Mouse (Mus musculus) lung, embryonic 15.5 days (tissue): ENCODE data around the gene N4bp1. TPM values are rescaled to one million over a fixed set of nuclear protein-coding genes. Genes with fewer than 3 reads are reported as not detected.

Experiments
- ATAC-seq: fragments of 200-750 bp; cut with Nextera tagmentation; 2 replicates; pipeline ENCODE4 v1.8.0; 2017; ENCODE audit warnings: moderate number of reproducible peaks, borderline replicate concordance; ENCODE audit not compliant: low FRiP score, low TSS enrichment; ENCODE audit errors: extremely low read depth
- H3K27ac ChIP-seq: fragments of 300-500 bp; sonication (generic); 2 replicates; pipeline ENCODE4 v1.5.1; 2015; ENCODE audit warnings: moderate library complexity, mild to moderate bottlenecking, inconsistent platforms
- H3K27me3 ChIP-seq: fragments of 300-500 bp; sonication (generic); 2 replicates; pipeline ENCODE4 v1.6.1; 2015; ENCODE audit warnings: inconsistent platforms
- H3K36me3 ChIP-seq: fragments of 300-500 bp; sonication (generic); 2 replicates; pipeline ENCODE4 v1.6.1; 2015; ENCODE audit warnings: inconsistent platforms
- H3K4me1 ChIP-seq: fragments of 300-500 bp; sonication (generic); 2 replicates; pipeline ENCODE4 v1.6.1; 2015; ENCODE audit warnings: inconsistent platforms
- H3K4me2 ChIP-seq: fragments of 300-500 bp; sonication (generic); 2 replicates; pipeline ENCODE4 v1.6.1; 2015; ENCODE audit warnings: inconsistent platforms, mild to moderate bottlenecking, moderate library complexity
- H3K4me3 ChIP-seq: fragments of 300-500 bp; sonication (generic); 2 replicates; pipeline ENCODE4 v1.5.1; 2015; ENCODE audit warnings: mild to moderate bottlenecking, inconsistent platforms
- H3K9ac ChIP-seq: fragments of 300-500 bp; sonication (generic); 2 replicates; pipeline ENCODE4 v1.6.1; 2015; ENCODE audit warnings: inconsistent platforms
- H3K9me3 ChIP-seq: fragments of 300-500 bp; sonication (generic); 2 replicates; pipeline ENCODE4 v1.6.1; 2016; ENCODE audit warnings: inconsistent platforms
- WGBS: fragments of 180-500 bp; shearing (Covaris S2); methylation state at CpG from one replicate; pipeline ENCODE4 v1.1.7; 2015; 5-methylcytosine and 5-hydroxymethylcytosine counted together
- polyA plus RNA-seq: library from polyadenylated mRNA; unstranded; fragments of >200 nt; fragmentation: Nextera tagmentation; extraction: Ambion mirVana; gene quantifications from 2 replicates; pipeline ENCODE4 v1.2.1, GENCODE M21; 2015

N4bp1 gene
- polyA plus RNA-seq, 1 experiment from 2014 or later: 8.8 TPM

GRCm38 (mm10) chr8:86769945-86770715, 114.9 kb downstream of the N4bp1 start:
- ATAC-seq: no peak
- Histone ChIP-seq H3K4me3 (no peak overlapping the region), H3K9me3 (no peaks in the 10 kb centered on the region), H3K9ac (no peak overlapping the region), H3K4me2 (no peak overlapping the region), H3K27me3 (no peaks in the 10 kb centered on the region), H3K4me1 (peaks cover 7% of the 10 kb centered on the region; the same call in 1 of the 2 replicates), H3K27ac (no peak overlapping the region), H3K36me3 (no peaks in the 10 kb centered on the region)
- 71% methylated on average over 1 of the region's 1 CpGs for WGBS

- peak; percentile 29; the same call in 1 of the 2 replicates for ATAC-seq
- 56% methylated on average over 5 of the region's 5 CpGs for WGBS
- Histone ChIP-seq H3K36me3 (no peaks in the 10 kb centered on the region), H3K4me3 (no peak overlapping the region), H3K4me1 (peaks cover 7% of the 10 kb centered on the region; the same call in 1 of the 2 replicates), H3K9ac (no peak overlapping the region), H3K9me3 (no peaks in the 10 kb centered on the region), H3K27me3 (no peaks in the 10 kb centered on the region), H3K27ac (no peak overlapping the region), H3K4me2 (no peak overlapping the region)
Observed at GRCm38 (mm10) chr8:86768499-86768898, 116.6 kb downstream of the N4bp1 start.

- WGBS: 72% methylated on average over 9 of the region's 9 CpGs
- peaks cover 7% of the 10 kb centered on the region; the same call in 1 of the 2 replicates for H3K4me1 ChIP-seq
- H3K4me2 ChIP-seq: no peak overlapping the region
- H3K27me3 ChIP-seq: no peaks in the 10 kb centered on the region
- no peak overlapping the region for H3K9ac ChIP-seq
- H3K36me3 ChIP-seq: no peaks in the 10 kb centered on the region
- no peak overlapping the region for H3K27ac ChIP-seq
- H3K4me3 ChIP-seq: no peak overlapping the region
- ATAC-seq: peak; percentile 53
- no peaks in the 10 kb centered on the region for H3K9me3 ChIP-seq
Observed at GRCm38 (mm10) chr8:86766548-86767211, 118.4 kb downstream of the N4bp1 start.

- no peak for ATAC-seq
- Histone ChIP-seq H3K4me3 (no peak overlapping the region), H3K27ac (no peak overlapping the region), H3K9me3 (no peaks in the 10 kb centered on the region), H3K4me2 (no peak overlapping the region), H3K9ac (no peak overlapping the region), H3K36me3 (no peaks in the 10 kb centered on the region), H3K4me1 (peaks cover 10% of the 10 kb centered on the region; the same call in 1 of the 2 replicates), H3K27me3 (no peaks in the 10 kb centered on the region)
- WGBS: 85% methylated on average over 8 of the region's 8 CpGs
Observed at GRCm38 (mm10) chr8:86765669-86766068, 119.4 kb downstream of the N4bp1 start.

- Histone ChIP-seq H3K27me3 (no peaks in the 10 kb centered on the region), H3K4me3 (no peak overlapping the region), H3K4me2 (no peak overlapping the region), H3K9ac (no peak overlapping the region), H3K36me3 (no peaks in the 10 kb centered on the region), H3K9me3 (no peaks in the 10 kb centered on the region), H3K4me1 (peaks cover 12% of the 10 kb centered on the region; the same call in 1 of the 2 replicates), H3K27ac (no peak overlapping the region)
- 86% methylated on average over 10 of the region's 10 CpGs for WGBS
- ATAC-seq: no peak
Observed at GRCm38 (mm10) chr8:86765155-86765554, 119.9 kb downstream of the N4bp1 start.

- H3K36me3 ChIP-seq: no peaks in the 10 kb centered on the region
- 61% methylated on average over 5 of the region's 5 CpGs for WGBS
- no peak overlapping the region for H3K9ac ChIP-seq
- H3K27ac ChIP-seq: no peak overlapping the region
- no peak overlapping the region for H3K4me3 ChIP-seq
- H3K27me3 ChIP-seq: no peaks in the 10 kb centered on the region
- H3K4me1 ChIP-seq: peaks cover 27% of the 10 kb centered on the region
- no peak for ATAC-seq
- H3K9me3 ChIP-seq: no peaks in the 10 kb centered on the region
- H3K4me2 ChIP-seq: no peak overlapping the region
Observed at GRCm38 (mm10) chr8:86762806-86763205, 122.3 kb downstream of the N4bp1 start.

GRCm38 (mm10) chr8:86760746-86761145, 124.3 kb downstream of the N4bp1 start:
- H3K27me3 ChIP-seq: no peaks in the 10 kb centered on the region
- H3K4me1 ChIP-seq: peaks cover 28% of the 10 kb centered on the region
- no peak overlapping the region for H3K4me3 ChIP-seq
- H3K9me3 ChIP-seq: no peaks in the 10 kb centered on the region
- ATAC-seq: no peak
- no peak overlapping the region for H3K27ac ChIP-seq
- H3K9ac ChIP-seq: no peak overlapping the region
- no peaks in the 10 kb centered on the region for H3K36me3 ChIP-seq
- WGBS: 52% methylated on average over 6 of the region's 6 CpGs
- H3K4me2 ChIP-seq: no peak overlapping the region

- H3K9me3 ChIP-seq: no peaks in the 10 kb centered on the region
- 9% methylated on average over 4 of the region's 4 CpGs for WGBS
- H3K4me2 ChIP-seq: no peak overlapping the region
- H3K9ac ChIP-seq: no peak overlapping the region
- ATAC-seq: peak; percentile 82; the same call in 1 of the 2 replicates
- H3K4me1 ChIP-seq: peaks cover 28% of the 10 kb centered on the region
- no peaks in the 10 kb centered on the region for H3K27me3 ChIP-seq
- no peak overlapping the region for H3K4me3 ChIP-seq
- peak overlapping the region; percentile 60 for H3K27ac ChIP-seq
- H3K36me3 ChIP-seq: no peaks in the 10 kb centered on the region
Observed at GRCm38 (mm10) chr8:86759090-86759491, 126.0 kb downstream of the N4bp1 start.

GRCm38 (mm10) chr8:86758651-86759050, 126.4 kb downstream of the N4bp1 start:
- no peaks in the 10 kb centered on the region for H3K9me3 ChIP-seq
- H3K4me3 ChIP-seq: no peak overlapping the region
- ATAC-seq: 0 out of 2 replicates have a peak, but pooled peaks have one; percentile 15
- H3K4me1 ChIP-seq: peaks cover 28% of the 10 kb centered on the region
- H3K36me3 ChIP-seq: no peaks in the 10 kb centered on the region
- H3K27ac ChIP-seq: no peak overlapping the region
- no peak overlapping the region for H3K4me2 ChIP-seq
- H3K9ac ChIP-seq: no peak overlapping the region
- 44% methylated on average over 3 of the region's 3 CpGs for WGBS
- H3K27me3 ChIP-seq: no peaks in the 10 kb centered on the region

Other genes with a start within 250 kb of the N4bp1 start
- 4.0 and 5.0 TPM in 2 replicates for gene Gm10638, start 139.6 kb downstream of the N4bp1 start, polyA plus RNA-seq
- gene Siah1a, start 139.3 kb downstream of the N4bp1 start, polyA plus RNA-seq: 49.9 and 50.8 TPM in 2 replicates